Mouse (Mus musculus) liver, embryonic 13.5 days (tissue): ENCODE results near the gene Fam161a. TPM values are rescaled to one million over a fixed set of nuclear protein-coding genes. Genes with fewer than 3 reads are reported as not detected.

ENCODE experiments used
- ATAC-seq: fragments of 200-750 bp; cut with Nextera tagmentation; 2 replicates; pipeline ENCODE4 v1.8.0; 2017; ENCODE audit warnings: low read depth, mild to moderate bottlenecking, moderate number of reproducible peaks, moderate library complexity
- DNase-seq: peaks from one replicate; pipeline ENCODE4 v3.0.0; 2022
- H3K27ac ChIP-seq: fragments of 300-500 bp; sonication (generic); 2 replicates; pipeline ENCODE4 v1.5.1; 2015; ENCODE audit warnings: moderate library complexity, mild to moderate bottlenecking, inconsistent platforms
- H3K27me3 ChIP-seq: fragments of 300-500 bp; sonication (generic); 2 replicates; pipeline ENCODE4 v1.6.1; 2015; ENCODE audit warnings: mild to moderate bottlenecking, inconsistent platforms
- H3K36me3 ChIP-seq: fragments of 300-500 bp; sonication (generic); 2 replicates; pipeline ENCODE4 v1.6.1; 2015; ENCODE audit warnings: mild to moderate bottlenecking, inconsistent platforms
- H3K4me1 ChIP-seq: fragments of 300-500 bp; sonication (generic); replicated peaks from 2 replicates; pipeline ENCODE4 v1.6.1; 2015; ENCODE audit warnings: inconsistent platforms
- H3K4me2 ChIP-seq: fragments of 300-500 bp; sonication (generic); 2 replicates; pipeline ENCODE4 v1.6.1; 2015; ENCODE audit warnings: inconsistent platforms, mild to moderate bottlenecking, moderate library complexity
- H3K4me3 ChIP-seq: fragments of 300-500 bp; sonication (generic); replicated peaks from 2 replicates; pipeline ENCODE4 v1.5.1; 2015; ENCODE audit warnings: mild to moderate bottlenecking, inconsistent platforms
- H3K9ac ChIP-seq: fragments of 300-500 bp; sonication (generic); 2 replicates; pipeline ENCODE4 v1.6.1; 2015; ENCODE audit warnings: mild to moderate bottlenecking, inconsistent platforms
- H3K9me3 ChIP-seq: fragments of 300-500 bp; sonication (generic); replicated peaks from 2 replicates; pipeline ENCODE4 v1.6.1; 2016; ENCODE audit warnings: inconsistent platforms
- WGBS: fragments of 180-500 bp; shearing (Covaris S2); methylation state at CpG from one replicate; pipeline ENCODE4 v1.1.7; 2015; ENCODE audit not compliant: insufficient replicate concordance; 5-methylcytosine and 5-hydroxymethylcytosine counted together
- polyA plus RNA-seq: library from polyadenylated mRNA; unstranded; fragments of >200 nt; fragmentation: Nextera tagmentation; extraction: Ambion mirVana; gene quantifications from 2 replicates; pipeline ENCODE4 v1.2.1, GENCODE M21; 2015

Gene Fam161a
- polyA plus RNA-seq, 1 experiment from 2014 or later = 0.51 TPM

DNA sequence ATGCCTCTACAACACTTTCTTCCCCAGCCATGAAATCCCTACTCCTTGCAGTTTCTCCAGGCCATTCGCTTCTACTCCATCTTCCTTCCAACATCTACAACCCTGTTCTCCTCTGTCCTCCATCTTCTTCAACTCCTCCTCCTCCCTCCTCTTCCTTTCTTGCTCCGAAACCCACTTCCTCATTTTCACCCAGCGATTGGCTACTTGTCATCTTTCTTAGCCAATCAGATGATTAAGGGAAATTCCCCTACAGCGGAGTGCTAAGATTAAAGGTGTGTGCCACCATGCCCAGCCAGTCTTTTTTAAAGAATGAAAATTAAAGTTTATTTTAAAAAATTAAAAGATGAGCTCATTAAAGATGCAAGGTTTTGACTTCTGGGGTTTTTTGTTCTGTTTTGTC, 10.6 kb downstream of the Fam161a start:
- Histone ChIP-seq H3K27me3 (no peaks in the 10 kb centered on the region), H3K27ac (no peak overlapping the region), H3K4me2 (no peak overlapping the region), H3K9ac (no peak overlapping the region), H3K9me3 (no peaks in the 10 kb centered on the region), H3K36me3 (no peaks in the 10 kb centered on the region), H3K4me1 (no peaks in the 10 kb centered on the region), H3K4me3 (no peak overlapping the region)
- ATAC-seq (no peak), DNase-seq (no peak)
- 60% methylated on average over 4 of the region's 4 CpGs for WGBS

DNA sequence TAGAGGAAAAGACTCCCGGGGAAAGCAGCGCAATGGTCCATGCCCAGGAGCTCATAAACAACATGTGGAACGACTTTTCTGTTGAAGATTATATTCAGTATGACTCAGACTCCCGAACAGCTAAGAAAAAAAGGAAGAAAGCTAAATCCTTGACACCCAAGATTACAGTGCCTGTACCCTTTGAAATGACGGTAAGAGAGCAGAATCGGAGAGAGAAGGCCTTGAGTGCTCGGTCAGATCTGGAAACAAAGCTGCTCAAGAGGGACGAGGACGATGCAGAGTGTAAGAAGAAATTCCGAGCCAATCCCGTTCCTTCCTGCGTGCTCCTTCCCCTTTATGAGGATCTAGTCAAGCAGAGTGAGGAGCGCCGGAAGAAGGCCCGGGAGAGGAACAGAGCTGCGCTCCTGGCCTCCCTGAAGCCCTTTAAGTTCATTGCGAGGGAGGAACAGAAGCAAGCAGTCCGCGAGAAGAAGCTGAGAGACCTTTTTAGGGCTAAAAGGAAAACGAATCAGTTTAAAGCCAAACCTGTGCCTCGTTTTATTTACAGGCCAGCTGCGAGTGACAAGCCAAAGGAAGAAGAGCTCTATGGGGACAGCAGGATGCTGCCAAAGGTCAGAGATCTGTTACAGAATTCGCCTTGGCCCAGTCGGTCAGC, 12.9 kb downstream of the Fam161a start:
- WGBS = 68% methylated on average over 24 of the region's 24 CpGs
- no peak for DNase-seq

DNA sequence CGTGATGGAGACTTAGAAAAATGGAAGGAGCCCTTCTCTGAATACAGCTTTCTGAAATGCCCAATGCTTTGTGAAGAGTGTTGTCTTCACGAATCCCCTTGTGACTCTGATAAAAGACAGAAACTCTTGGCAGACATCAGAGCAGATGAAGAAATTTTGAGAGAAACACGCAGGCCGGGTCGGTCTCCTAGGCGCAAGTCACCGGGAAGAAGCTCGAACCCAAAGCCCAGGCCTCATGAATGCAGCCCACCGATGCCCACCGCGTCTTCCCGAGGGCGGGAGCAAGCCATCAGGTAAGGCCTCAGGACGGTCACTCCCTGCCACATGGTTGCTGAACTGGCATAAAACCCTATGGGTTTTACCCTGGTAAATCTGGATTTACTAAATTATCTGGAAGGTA, 13.5 kb downstream of the Fam161a start:
- Histone ChIP-seq H3K9ac (no peak overlapping the region), H3K4me3 (no peak overlapping the region), H3K36me3 (no peaks in the 10 kb centered on the region), H3K27me3 (no peaks in the 10 kb centered on the region), H3K27ac (no peak overlapping the region), H3K4me2 (no peak overlapping the region), H3K4me1 (no peaks in the 10 kb centered on the region), H3K9me3 (no peaks in the 10 kb centered on the region)
- WGBS = 84% methylated on average over 14 of the region's 14 CpGs
- DNase-seq = no peak
- no peak for ATAC-seq

More for the DNA sequence above, 12.9 kb downstream of the Fam161a start:
- H3K9ac ChIP-seq = no peak overlapping the region
- H3K4me2 ChIP-seq = no peak overlapping the region
- no peaks in the 10 kb centered on the region for H3K36me3 ChIP-seq
- H3K4me1 ChIP-seq = no peaks in the 10 kb centered on the region
- no peaks in the 10 kb centered on the region for H3K27me3 ChIP-seq
- ATAC-seq = no peak
- H3K27ac ChIP-seq = no peak overlapping the region
- no peaks in the 10 kb centered on the region for H3K9me3 ChIP-seq
- no peak overlapping the region for H3K4me3 ChIP-seq

DNA sequence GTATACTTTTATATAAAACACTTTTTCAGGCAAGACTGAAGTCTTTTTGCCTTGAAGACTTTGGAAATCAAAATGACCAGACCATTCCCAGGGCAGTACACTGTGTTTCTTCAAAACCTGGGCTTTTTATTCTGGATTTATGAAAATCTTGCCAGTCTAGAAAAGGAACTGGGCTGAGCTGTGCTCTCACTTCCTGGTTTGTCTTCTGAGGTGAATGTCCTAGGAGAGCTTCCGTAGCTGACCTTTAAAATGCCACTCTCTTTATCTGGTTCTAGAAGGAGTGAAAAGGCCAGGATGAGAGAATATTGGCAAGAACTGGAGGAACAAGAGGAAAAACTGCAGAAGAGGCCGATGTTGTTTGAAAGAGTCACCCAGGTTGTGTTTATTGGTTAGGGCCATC, 15.8 kb downstream of the Fam161a start:
- DNase-seq (no peak), ATAC-seq (no peak)
- Histone ChIP-seq H3K4me3 (no peak overlapping the region), H3K27ac (no peak overlapping the region), H3K9ac (no peak overlapping the region), H3K9me3 (no peaks in the 10 kb centered on the region), H3K4me2 (no peak overlapping the region), H3K27me3 (no peaks in the 10 kb centered on the region), H3K36me3 (no peaks in the 10 kb centered on the region), H3K4me1 (no peaks in the 10 kb centered on the region)
- WGBS = 66% methylated on average over 2 of the region's 2 CpGs

DNA sequence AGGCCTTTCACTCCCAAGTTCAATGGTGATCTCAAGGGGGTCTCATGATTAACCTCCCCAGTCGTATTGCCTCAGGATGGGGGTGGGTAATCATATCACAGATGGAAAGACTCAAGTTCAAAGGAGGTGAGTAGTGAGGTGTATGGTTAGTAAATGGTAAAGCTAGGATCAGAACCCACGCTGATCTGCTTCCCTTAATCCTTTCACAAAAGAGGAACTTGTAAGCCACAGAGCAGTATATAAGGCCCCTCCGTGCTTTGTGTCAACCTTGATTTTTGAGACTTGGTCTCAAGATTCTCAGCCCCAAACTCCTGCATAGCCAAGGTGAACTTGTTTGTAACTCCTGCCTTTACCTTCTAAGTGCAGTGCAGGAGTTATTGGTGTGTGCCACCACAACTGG, 16.8 kb downstream of the Fam161a start:
- H3K4me2 ChIP-seq = no peak overlapping the region
- no peak overlapping the region for H3K27ac ChIP-seq
- 35% methylated on average over 3 of the region's 3 CpGs for WGBS
- H3K9me3 ChIP-seq = no peaks in the 10 kb centered on the region
- DNase-seq (no peak), ATAC-seq (no peak)
- H3K36me3 ChIP-seq = no peaks in the 10 kb centered on the region
- no peak overlapping the region for H3K4me3 ChIP-seq
- peaks cover 5% of the 10 kb centered on the region; the same call in 1 of the 2 replicates for H3K4me1 ChIP-seq
- H3K27me3 ChIP-seq = no peaks in the 10 kb centered on the region
- H3K9ac ChIP-seq = no peak overlapping the region

DNA sequence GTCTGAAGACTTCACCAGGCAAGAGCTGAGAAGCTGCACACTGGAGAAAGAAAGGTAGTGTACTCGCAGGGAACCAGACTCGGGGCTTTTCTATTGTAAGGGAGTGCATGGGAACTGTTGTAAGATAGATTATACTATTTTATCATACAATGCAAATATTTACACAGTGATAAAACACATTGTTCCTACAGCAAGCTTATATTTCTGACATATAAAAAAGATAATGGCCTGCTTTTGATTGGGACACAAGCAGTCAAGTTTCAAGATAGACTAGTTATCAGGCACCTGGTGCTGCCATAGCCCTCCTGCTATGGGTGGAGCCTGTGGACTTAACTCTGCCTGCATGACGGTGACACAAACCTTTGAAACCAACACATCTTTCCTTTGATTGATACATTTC, 21.6 kb downstream of the Fam161a start:
- WGBS = 32% methylated on average over 3 of the region's 3 CpGs
- ATAC-seq (0 out of 2 replicates have a peak, but pooled peaks have one; percentile 43), DNase-seq (no peak)
- Histone ChIP-seq H3K4me2 (no peak overlapping the region), H3K4me1 (peaks cover 5% of the 10 kb centered on the region; the same call in 1 of the 2 replicates), H3K36me3 (no peaks in the 10 kb centered on the region), H3K27me3 (no peaks in the 10 kb centered on the region), H3K9ac (no peak overlapping the region), H3K27ac (no peak overlapping the region), H3K4me3 (no peak overlapping the region), H3K9me3 (no peaks in the 10 kb centered on the region)

DNA sequence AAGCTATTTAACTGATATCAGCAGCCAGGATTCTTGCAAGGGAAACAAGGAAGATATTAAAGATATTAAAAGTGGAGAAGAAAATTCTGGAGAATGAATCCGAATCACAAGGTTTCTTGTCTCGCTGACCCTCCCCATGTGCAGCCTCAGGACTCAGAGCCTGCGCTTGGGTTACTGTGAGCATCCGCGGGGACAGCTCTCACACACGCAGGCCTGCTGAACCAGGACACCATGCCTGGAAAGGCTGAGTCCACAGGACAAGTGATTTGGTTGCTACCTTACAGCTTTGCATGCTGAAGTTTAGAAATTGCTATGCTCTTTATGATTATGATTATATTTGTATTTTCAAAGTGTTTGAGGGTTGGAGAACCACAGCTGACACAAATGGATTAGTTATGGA, 22.1 kb downstream of the Fam161a start:
- Histone ChIP-seq H3K27ac (no peak overlapping the region), H3K27me3 (no peaks in the 10 kb centered on the region), H3K4me3 (no peak overlapping the region), H3K4me2 (no peak overlapping the region), H3K4me1 (peaks cover 5% of the 10 kb centered on the region; the same call in 1 of the 2 replicates), H3K9me3 (no peaks in the 10 kb centered on the region), H3K36me3 (no peaks in the 10 kb centered on the region), H3K9ac (no peak overlapping the region)
- no peak for ATAC-seq
- 67% methylated on average over 6 of the region's 6 CpGs for WGBS
- no peak for DNase-seq

DNA sequence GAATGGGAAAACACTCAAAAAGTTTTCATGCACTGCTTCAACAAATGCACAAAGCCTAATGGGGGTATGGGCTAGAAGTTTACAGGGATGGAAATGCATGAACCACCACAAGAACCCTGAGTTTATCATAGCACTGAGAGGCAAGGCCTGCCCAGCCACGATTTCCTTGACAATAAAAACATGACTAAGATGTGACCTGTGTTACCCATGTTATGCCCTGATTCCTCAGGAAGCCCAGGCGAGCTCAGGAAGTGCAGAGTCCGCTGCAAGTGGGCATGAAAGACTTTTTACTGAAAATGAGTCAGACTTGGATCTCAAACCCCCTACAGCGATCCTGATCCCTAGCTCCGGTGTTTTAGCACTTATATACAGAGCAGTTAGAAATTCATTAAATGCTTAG, 39.9 kb downstream of the Fam161a start:
- ATAC-seq = no peak
- Histone ChIP-seq H3K27me3 (peaks cover 25% of the 10 kb centered on the region), H3K9me3 (no peaks in the 10 kb centered on the region), H3K27ac (no peak overlapping the region), H3K4me3 (no peak overlapping the region), H3K4me2 (no peak overlapping the region), H3K4me1 (0 out of 2 replicates have a peak, but pooled peaks cover 3% of the 10 kb centered on the region), H3K9ac (no peak overlapping the region), H3K36me3 (no peaks in the 10 kb centered on the region)
- WGBS = 27% methylated on average over 5 of the region's 5 CpGs
- DNase-seq = no peak

DNA sequence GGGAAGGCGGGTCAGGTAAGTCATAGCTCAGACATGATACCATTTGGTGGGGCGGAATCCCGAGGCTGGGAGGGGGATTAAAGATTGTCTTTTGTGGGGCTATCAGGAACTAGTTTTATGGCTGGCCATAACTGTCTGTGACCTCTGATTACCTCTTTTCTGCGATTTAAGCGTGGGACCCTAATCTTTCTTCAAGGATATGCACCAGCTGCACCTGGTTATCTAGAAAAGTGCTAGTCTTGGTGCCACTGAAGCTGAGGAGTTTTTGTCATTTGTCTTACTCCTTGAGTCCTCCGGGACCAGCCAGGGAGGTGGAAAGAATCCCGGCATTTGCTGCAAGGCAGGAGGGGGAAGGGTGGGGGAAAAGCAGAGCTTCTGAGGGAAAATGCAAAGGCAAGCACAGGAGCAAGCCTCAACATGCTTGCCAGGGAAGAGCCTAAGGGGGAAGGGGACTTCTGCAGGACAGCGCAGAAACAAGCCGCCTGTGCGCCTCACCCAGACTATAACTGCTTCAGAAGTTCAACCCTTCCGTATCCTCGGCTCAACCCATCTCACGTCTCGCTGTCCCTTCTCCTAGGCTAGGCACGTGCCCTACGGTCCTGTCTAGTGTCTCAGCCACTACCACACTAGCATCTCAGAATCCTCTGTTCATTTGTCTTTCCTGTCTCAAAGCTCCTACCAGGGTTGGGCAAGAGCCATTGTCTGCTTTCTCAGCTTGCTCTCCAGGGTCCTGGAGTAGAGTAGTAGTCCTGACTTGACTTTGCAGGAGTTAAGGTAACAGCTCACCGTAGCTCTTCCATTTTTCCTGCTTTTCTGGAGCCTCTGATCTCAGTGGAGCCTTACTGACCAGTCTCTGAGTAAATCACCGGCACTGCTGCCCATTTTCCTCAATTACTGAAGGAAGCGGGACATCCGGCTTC, 40.6 kb downstream of the Fam161a start:
- peak overlapping the region; percentile 17 for H3K4me2 ChIP-seq
- H3K27ac ChIP-seq = no peak overlapping the region
- H3K4me1 ChIP-seq = 0 out of 2 replicates have a peak, but pooled peaks cover 3% of the 10 kb centered on the region
- no peak overlapping the region for H3K9ac ChIP-seq
- H3K9me3 ChIP-seq = no peaks in the 10 kb centered on the region
- WGBS = 18% methylated on average over 20 of the region's 20 CpGs
- no peaks in the 10 kb centered on the region for H3K36me3 ChIP-seq
- no peak overlapping the region for H3K4me3 ChIP-seq
- DNase-seq = no peak
- ATAC-seq = no peak
- peaks cover 25% of the 10 kb centered on the region for H3K27me3 ChIP-seq

DNA sequence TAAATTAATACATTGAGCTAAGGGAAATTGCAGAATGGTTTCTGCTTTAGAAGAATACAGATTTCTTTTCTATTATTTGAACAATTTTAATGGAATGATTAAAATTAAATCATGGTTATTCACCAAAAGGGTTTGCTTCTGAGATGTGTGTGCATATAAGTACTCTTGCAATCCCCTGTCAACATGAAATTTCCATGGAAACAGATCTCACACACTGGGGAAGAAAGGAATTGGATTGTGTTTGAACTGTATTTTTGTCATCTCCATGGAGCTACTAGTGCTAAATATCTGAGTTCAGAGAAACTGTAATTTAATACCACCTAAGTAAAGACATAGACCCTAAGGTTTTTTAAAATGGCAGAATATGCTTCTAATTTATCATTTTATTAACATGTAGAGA, 42.3 kb downstream of the Fam161a start:
- H3K4me3 ChIP-seq = no peak overlapping the region
- H3K36me3 ChIP-seq = no peaks in the 10 kb centered on the region
- no peak overlapping the region for H3K9ac ChIP-seq
- 0 out of 2 replicates have a peak, but pooled peaks cover 3% of the 10 kb centered on the region for H3K4me1 ChIP-seq
- no peaks in the 10 kb centered on the region for H3K9me3 ChIP-seq
- DNase-seq (no peak), ATAC-seq (no peak)
- H3K27me3 ChIP-seq = peaks cover 25% of the 10 kb centered on the region
- H3K4me2 ChIP-seq = no peak overlapping the region
- H3K27ac ChIP-seq = no peak overlapping the region

DNA sequence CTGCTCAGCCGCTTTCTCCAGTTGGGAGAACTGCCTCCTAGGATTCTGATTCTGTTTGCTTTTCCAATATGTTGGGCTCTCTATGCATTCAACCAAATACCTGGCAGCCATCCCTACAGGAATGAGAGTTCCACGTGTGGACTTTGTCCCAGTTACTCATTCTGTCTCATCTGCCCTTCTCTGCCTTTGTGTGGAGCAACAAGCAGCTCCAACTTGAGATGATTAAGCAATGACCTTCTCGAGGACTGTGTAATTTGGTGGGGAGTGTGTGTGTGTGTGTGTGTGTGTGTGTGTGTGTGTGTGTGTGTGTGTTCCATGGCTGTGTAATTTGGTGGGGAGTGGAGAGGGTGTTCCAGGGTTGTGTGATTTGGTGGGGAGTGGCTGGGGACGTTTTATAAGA, 45.0 kb downstream of the Fam161a start:
- H3K9ac ChIP-seq = no peak overlapping the region
- no peaks in the 10 kb centered on the region for H3K9me3 ChIP-seq
- no peak overlapping the region for H3K4me2 ChIP-seq
- no peak for DNase-seq
- no peak overlapping the region for H3K27ac ChIP-seq
- no peak overlapping the region for H3K4me3 ChIP-seq
- WGBS = 41% methylated on average over 4 of the region's 4 CpGs
- H3K36me3 ChIP-seq = no peaks in the 10 kb centered on the region
- peaks cover 19% of the 10 kb centered on the region for H3K27me3 ChIP-seq
- 0 out of 2 replicates have a peak, but pooled peaks cover 3% of the 10 kb centered on the region for H3K4me1 ChIP-seq
- no peak for ATAC-seq
